ENCODE assay signal across 7 mouse cellular contexts in the genomic region with DNA sequence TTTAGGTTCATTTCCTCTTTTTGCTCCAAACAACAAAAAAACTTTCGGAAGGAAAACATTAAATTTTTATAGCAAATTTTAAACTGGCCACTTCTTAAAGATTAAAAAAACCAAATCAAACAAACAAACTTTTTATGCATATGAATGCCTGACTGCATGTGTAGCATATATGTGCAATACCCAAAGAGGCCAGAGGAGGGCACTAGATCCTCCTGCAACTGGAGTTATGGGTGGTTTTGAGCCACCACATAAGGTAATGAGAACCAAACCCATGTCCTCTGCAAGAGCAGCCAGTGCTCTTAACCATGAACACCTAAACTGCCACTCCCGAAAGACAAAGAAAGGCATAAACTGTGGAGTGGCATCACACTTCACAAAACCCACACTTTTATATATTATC. TPM values are rescaled to one million over a fixed set of nuclear protein-coding genes. Genes with fewer than 3 reads are reported as not detected.
DNase-seq lines count a peak whose midpoint lies in the region; ATAC-seq and TF ChIP-seq lines count a peak whose summit lies in the region.

No protein-coding gene starts in this region.

- 97% methylated on average over 2 of the region's 2 CpGs for WGBS in hindbrain, embryonic 14.5 days
- 100% methylated on average over 2 of the region's 2 CpGs for WGBS in hindbrain, embryonic 16.5 days
- WGBS in embryonic facial prominence, embryonic 11.5 days: 93% methylated on average over 2 of the region's 2 CpGs
- 92% methylated on average over 2 of the region's 2 CpGs for WGBS in small intestine, adult 2 months

- ATAC-seq in hindbrain, embryonic 14.5 days (ENCODE audit: low FRiP score): no peak
- ATAC-seq in hindbrain, embryonic 16.5 days: no peak
- ATAC-seq in embryonic facial prominence, embryonic 11.5 days (replicated peaks; ENCODE audit: insufficient number of reproducible peaks, low FRiP score, low TSS enrichment, low read depth): no peak

- peaks cover 33% of the 10 kb centered on the region for H3K4me1 ChIP-seq in hindbrain, embryonic 14.5 days (replicated peaks; ENCODE audit: control insufficient read depth, insufficient read depth, low read length)
- H3K4me1 ChIP-seq in hindbrain, embryonic 16.5 days (ENCODE audit: control insufficient read depth, insufficient read depth, low read depth, low read length): peaks cover 20% of the 10 kb centered on the region
- no peaks in the 10 kb centered on the region for H3K4me1 ChIP-seq in embryonic facial prominence, embryonic 11.5 days (ENCODE audit: control insufficient read depth, insufficient read depth, low read length)
- no peaks in the 10 kb centered on the region for H3K4me1 ChIP-seq in small intestine, adult 2 months (ENCODE audit: control insufficient read depth, insufficient read depth, insufficient read length, low read length)

- H3K4me2 ChIP-seq in hindbrain, embryonic 14.5 days (replicated peaks): no peak overlapping the region
- H3K4me2 ChIP-seq in hindbrain, embryonic 16.5 days (ENCODE audit: low read length): no peak overlapping the region
- H3K4me2 ChIP-seq in embryonic facial prominence, embryonic 11.5 days (ENCODE audit: low read depth, low read length): no peak overlapping the region

- peak; percentile 54 for DNase-seq in hindbrain, embryonic 14.5 days (ENCODE audit: low spot score)
- peak; percentile 11 for DNase-seq in urinary bladder, postnatal 25 days (ENCODE audit: low spot score)
- no peak for DNase-seq in urinary bladder, postnatal 36 days (ENCODE audit: low spot score in 2 of 2)
- DNase-seq in embryonic facial prominence, embryonic 11.5 days (ENCODE audit: low spot score): peak; percentile 63
- DNase-seq in ovary, postnatal 36 days (ENCODE audit: low spot score): no peak

- H3K9ac ChIP-seq in hindbrain, embryonic 14.5 days: no peak overlapping the region
- no peak overlapping the region for H3K9ac ChIP-seq in hindbrain, embryonic 16.5 days (ENCODE audit: low read depth, low read length)
- H3K9ac ChIP-seq in embryonic facial prominence, embryonic 11.5 days (replicated peaks; ENCODE audit: low read length): no peak overlapping the region

- peaks cover 7% of the 10 kb centered on the region; the same call in 1 of the 2 replicates for H3K36me3 ChIP-seq in hindbrain, embryonic 14.5 days (replicated peaks; ENCODE audit: control insufficient read depth, insufficient read depth)
- no peaks in the 10 kb centered on the region for H3K36me3 ChIP-seq in hindbrain, embryonic 16.5 days (ENCODE audit: control insufficient read depth, insufficient read depth, low read length)
- H3K36me3 ChIP-seq in embryonic facial prominence, embryonic 11.5 days (replicated peaks; ENCODE audit: control insufficient read depth, insufficient read depth, low read depth, low read length): peaks cover 2% of the 10 kb centered on the region; the same call in 1 of the 2 replicates
- peaks cover 1% of the 10 kb centered on the region; the same call in 1 of the 2 replicates for H3K36me3 ChIP-seq in small intestine, adult 2 months (ENCODE audit: control insufficient read depth, insufficient read depth, low read length)

- no peak overlapping the region for H3K4me3 ChIP-seq in hindbrain, embryonic 14.5 days (replicated peaks; ENCODE audit: low read length)
- no peak overlapping the region for H3K4me3 ChIP-seq in hindbrain, embryonic 16.5 days (ENCODE audit: low read length)
- H3K4me3 ChIP-seq in embryonic facial prominence, embryonic 11.5 days (ENCODE audit: low read depth, low read length): no peak overlapping the region
- no peak overlapping the region for H3K4me3 ChIP-seq in small intestine, adult 2 months (ENCODE audit: low read depth, low read length)

- no peak overlapping the region for H3K27ac ChIP-seq in hindbrain, embryonic 14.5 days
- no peak overlapping the region for H3K27ac ChIP-seq in hindbrain, embryonic 16.5 days (ENCODE audit: low read depth, low read length)
- no peak overlapping the region for H3K27ac ChIP-seq in embryonic facial prominence, embryonic 11.5 days (replicated peaks; ENCODE audit: low read depth, low read length)
- no peak overlapping the region for H3K27ac ChIP-seq in small intestine, adult 2 months (ENCODE audit: insufficient read depth, low read depth, low read length)

- TF ChIP-seq CTCF in small intestine, adult 2 months (IDR thresholded peaks at IDR 0.05; ENCODE audit: extremely low read depth, insufficient read length, insufficient replicate concordance, low read depth, low read length): peak; percentile 44; the same call in 1 of the 2 replicates

- H3K27me3 ChIP-seq in hindbrain, embryonic 14.5 days (ENCODE audit: control insufficient read depth, insufficient read depth, low read length): no peaks in the 10 kb centered on the region
- H3K27me3 ChIP-seq in hindbrain, embryonic 16.5 days (replicated peaks; ENCODE audit: control insufficient read depth, insufficient read depth, low read length): no peaks in the 10 kb centered on the region
- H3K27me3 ChIP-seq in embryonic facial prominence, embryonic 11.5 days (ENCODE audit: control insufficient read depth, insufficient read depth, low read length): no peaks in the 10 kb centered on the region
- H3K27me3 ChIP-seq in small intestine, adult 2 months (ENCODE audit: control insufficient read depth, insufficient read depth, low read length): no peaks in the 10 kb centered on the region

- TF ChIP-seq POLR2A in small intestine, adult 2 months (IDR thresholded peaks at IDR 0.05; ENCODE audit: low read depth, low read length): no peak

- no peaks in the 10 kb centered on the region for H3K9me3 ChIP-seq in hindbrain, embryonic 14.5 days (ENCODE audit: control insufficient read depth, low read length)
- H3K9me3 ChIP-seq in hindbrain, embryonic 16.5 days (ENCODE audit: control insufficient read depth, low read length): no peaks in the 10 kb centered on the region
- no peaks in the 10 kb centered on the region for H3K9me3 ChIP-seq in embryonic facial prominence, embryonic 11.5 days (replicated peaks; ENCODE audit: control insufficient read depth, low read length)

RNA-seq across cellular contexts. Expression of a gene that starts 4.5 kb away (rescaled TPM):
- 151 and 170 TPM in 2 replicates for polyA plus RNA-seq in hindbrain, embryonic 14.5 days (2014; fragmentation: Nextera tagmentation; extraction: Ambion mirVana)
- polyA plus RNA-seq in hindbrain, embryonic 16.5 days (2015; fragmentation: Nextera tagmentation; extraction: Ambion mirVana): 323 and 328 TPM in 2 replicates
- polyA plus RNA-seq in embryonic facial prominence, embryonic 11.5 days (2014; fragmentation: Nextera tagmentation; extraction: Ambion mirVana): 178 and 197 TPM in 2 replicates
- 18.8 and 35.8 TPM in 2 replicates for polyA plus RNA-seq in small intestine, adult 2 months (2012; rRNA removed)

RNA-seq across cellular contexts. Expression of a gene that starts 41.4 kb away (rescaled TPM):
- 0.57 and 0.87 TPM in 2 replicates for polyA plus RNA-seq in hindbrain, embryonic 14.5 days (2014; fragmentation: Nextera tagmentation; extraction: Ambion mirVana)
- polyA plus RNA-seq in hindbrain, embryonic 16.5 days (2015; fragmentation: Nextera tagmentation; extraction: Ambion mirVana): 0.56 and 0.57 TPM in 2 replicates
- polyA plus RNA-seq in embryonic facial prominence, embryonic 11.5 days (2014; fragmentation: Nextera tagmentation; extraction: Ambion mirVana): 2.8 and 2.9 TPM in 2 replicates
- 2.5 and 5.0 TPM in 2 replicates for polyA plus RNA-seq in small intestine, adult 2 months (2012; rRNA removed)

RNA-seq across cellular contexts. Expression of a gene that starts 55.5 kb away (rescaled TPM):
- 62.4 and 70.5 TPM in 2 replicates for polyA plus RNA-seq in hindbrain, embryonic 14.5 days (2014; fragmentation: Nextera tagmentation; extraction: Ambion mirVana)
- 71.6 and 73.9 TPM in 2 replicates for polyA plus RNA-seq in hindbrain, embryonic 16.5 days (2015; fragmentation: Nextera tagmentation; extraction: Ambion mirVana)
- polyA plus RNA-seq in embryonic facial prominence, embryonic 11.5 days (2014; fragmentation: Nextera tagmentation; extraction: Ambion mirVana): 55.9 and 56.7 TPM in 2 replicates
- 9.5 and 13.6 TPM in 2 replicates for polyA plus RNA-seq in small intestine, adult 2 months (2012; rRNA removed)

Comparison
In these comparisons a context has a peak if more than half of its experiments do, and no peak if none do; other contexts are left out.
1. DNase-seq: peak in hindbrain, embryonic 14.5 days (single experiment), urinary bladder, postnatal 25 days (single experiment) and embryonic facial prominence, embryonic 11.5 days (single experiment); none in urinary bladder, postnatal 36 days (0 of 2) and ovary, postnatal 36 days (single experiment).